Mouse (Mus musculus) embryo, embryonic 11.5 days (tissue): ENCODE measurements around the gene Wapl.

Experiments
- DNase-seq: peaks from one replicate; pipeline ENCODE4 v3.0.0-alpha.2; 2012; ENCODE audit warnings: low read depth, low spot score

Gene Wapl

DNA sequence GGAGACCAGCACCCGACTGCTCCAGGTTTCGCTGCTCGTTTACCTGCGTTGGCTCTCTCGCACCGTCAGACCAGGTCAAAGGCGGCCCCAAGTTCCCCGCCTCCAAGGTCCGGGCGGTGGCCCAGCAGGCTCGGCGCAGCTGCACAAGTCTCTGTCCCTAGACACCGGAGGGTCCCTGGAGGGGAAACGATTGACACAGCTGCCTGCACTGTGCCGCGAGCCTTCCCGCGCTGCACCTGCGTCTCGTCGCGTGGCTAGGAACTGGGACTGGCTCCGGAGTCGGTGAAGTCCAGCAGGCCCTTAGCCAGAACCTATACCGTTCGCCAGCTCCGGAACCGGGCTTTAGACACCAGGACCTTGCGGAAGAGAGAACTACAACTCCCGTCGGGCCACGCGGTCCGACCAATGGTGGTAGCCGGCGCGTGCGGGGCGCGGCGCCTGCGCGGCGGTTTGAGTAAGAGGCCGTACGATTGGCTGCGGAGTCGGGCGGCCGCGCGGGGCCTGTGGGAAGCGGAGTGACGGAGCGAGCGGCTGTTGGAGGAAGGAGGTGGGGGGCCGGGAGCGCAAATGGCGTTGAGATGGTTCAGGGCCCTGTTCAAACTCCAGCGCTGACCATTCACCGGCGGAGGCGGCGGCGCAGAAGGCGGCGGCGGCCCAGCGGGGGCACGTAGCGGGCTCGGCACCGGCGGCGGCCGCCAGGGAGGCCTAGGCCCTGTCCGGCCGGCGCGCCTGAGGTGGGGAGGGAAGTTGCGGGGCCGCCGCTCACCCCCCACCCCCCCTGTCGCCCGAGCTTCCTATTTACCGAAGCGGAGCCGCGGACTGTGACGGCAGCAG is at the start of gene Wapl:
TSS of gene Wapl (plus strand) at position 534 of the 834 bp plus-strand sequence.
- DNase-seq = peak; percentile 91

DNA sequence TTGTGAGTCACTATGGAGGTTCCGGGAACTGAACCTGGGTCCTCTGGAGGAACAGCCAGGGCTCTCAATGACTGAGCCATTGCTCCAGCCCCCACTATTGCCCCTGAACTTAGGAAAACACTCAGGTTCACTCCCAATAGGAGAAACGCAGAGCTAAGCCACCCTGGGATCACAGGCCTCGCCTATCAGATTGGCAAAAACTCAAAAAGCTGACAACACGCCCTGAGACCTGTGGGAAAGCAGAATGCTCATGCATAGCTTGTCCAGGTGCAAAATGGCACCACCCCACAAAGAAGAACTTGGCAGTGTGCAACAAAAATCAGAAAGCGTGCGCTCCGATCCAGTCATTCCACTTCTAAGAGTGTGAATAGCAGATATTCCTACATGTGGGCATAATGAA is 46.9 kb upstream of the Wapl start:
- DNase-seq = no peak

DNA sequence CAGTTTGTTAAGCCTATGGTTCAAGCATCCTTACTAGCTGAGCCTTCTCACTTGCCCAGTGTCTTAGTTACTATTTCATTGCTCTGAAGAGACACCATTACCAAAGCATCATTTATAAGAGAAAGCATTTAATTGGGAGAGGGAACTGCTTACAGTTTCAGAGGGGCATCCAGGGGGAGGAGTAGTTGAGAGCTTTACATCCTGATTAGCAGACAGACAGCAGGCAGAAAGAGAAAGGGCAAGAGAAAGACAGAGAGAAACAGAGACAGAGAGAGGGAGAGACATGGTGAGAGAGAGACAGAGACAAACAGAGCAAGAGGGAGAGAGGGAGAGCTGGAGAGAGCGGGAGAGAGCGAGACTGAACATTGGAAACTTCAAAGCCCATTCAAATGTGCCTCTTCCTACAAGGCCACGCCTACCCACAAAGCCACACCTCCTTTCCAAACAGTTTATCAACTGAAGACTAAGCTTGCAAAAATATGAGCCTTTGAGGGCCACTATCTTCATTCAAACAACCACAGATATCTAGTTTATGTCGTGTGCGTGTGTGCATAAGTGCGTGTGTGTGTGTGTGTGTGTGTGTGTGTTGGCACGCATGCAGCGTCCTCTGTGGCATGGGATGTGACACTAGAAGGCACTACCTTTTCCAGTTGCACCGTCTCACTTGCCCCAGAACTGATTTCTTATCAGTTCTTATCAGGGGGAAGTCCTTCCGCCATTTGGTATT is 40.8 kb upstream of the Wapl start:
- DNase-seq = no peak

DNA sequence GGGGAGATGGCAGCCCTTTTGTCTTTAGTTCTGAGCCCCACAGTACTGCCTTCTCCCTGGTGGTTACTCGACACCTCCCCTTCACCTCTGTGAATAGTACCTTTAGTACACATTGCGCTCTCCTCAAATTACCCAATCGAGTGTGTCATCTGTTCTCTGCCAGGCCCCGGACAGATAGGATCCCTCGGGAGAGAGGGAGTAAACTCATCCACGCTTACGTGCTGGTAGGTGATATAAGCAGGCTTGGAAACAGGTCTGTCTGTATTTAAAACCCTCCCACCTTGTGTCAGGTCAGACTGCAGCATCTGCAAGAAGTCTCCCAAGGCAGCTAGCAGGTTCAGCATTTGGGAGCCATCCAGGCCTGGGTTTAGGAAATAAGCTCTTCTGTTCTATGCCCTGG is 38.5 kb upstream of the Wapl start:
- no peak for DNase-seq

DNA sequence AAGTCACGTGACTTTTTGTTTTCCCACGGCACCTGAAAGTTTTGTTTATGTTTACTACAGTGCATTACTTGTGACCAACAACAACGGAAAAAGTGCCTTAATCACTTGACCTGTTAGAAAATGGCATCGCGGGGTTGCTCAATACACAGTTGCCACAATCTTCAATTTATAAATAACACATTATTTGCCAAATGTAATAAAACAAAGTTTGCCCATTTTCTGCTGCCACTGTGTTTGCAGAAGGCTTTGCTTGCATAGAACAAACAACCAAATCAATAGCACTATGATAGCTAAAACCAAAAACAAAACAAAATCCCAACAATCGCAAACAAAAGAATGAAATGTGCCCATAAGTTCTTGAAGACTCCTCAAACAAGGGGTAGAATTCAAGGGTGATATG is 38.0 kb upstream of the Wapl start:
- DNase-seq = no peak

DNA sequence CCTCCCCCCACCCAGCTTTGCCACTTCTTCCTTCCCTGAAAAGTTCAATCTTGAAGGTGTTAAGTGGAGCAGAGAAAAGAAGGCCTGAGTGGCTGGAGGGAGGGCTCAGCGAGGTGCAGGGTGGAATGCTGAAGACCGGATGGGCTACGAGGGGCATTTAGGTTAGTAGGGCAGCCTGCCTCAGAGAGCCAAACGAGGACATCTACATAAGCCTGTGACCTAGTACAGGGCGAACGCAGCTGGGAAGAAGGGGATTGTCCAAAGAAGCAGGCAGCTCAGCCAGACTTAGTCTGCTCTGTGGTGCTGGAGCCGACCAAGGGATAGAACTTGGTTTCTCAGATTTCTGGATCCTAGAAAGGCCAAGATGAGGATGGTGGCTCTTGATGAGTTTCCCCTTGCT is 29.6 kb upstream of the Wapl start:
- DNase-seq = no peak

DNA sequence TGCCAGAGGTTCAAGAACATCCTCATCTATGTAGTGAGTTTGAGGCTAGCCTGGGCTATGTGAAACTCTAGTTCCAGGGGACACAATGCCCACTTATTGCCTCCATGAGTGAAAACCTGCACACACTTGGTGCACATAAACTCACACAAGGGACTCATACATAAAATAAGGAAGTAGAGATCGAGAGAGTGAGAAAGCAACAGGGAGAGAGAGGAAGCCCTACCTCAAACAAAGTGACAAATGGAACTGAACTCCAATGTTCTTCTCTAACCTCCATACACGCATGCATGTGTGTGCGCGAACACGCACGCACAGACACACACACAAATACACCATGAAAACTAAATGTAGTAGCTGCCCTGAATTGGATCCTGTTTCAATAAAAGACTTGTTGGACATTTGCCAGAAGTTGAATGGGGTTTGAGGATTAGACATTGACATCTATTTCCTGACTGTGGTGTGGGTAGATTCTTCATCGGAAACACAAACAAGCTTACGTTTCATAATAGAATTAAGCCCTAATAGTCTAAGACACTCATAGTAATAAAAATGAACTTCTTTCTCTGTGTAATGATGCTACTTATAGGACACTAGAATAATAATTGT is 25.8 kb upstream of the Wapl start:
- DNase-seq = no peak

DNA sequence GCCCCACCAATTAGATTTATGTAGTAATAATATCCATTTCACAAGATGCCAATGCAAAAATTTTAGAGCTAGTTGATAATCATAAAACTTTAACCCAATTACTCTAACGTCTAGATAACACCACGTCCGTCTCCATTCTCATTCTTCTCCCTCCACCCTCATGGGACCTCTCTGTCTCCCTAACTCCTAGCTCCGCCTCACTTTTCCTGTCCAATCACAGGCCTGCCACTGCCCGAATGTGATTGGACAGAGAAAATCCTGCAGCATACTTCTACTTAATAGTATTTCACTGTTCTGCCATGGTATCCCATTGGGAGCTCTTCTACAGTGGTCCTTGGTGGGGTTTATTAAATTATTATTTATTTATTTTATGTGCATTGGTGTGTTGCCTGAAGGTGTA is 16.6 kb upstream of the Wapl start:
- DNase-seq = no peak

DNA sequence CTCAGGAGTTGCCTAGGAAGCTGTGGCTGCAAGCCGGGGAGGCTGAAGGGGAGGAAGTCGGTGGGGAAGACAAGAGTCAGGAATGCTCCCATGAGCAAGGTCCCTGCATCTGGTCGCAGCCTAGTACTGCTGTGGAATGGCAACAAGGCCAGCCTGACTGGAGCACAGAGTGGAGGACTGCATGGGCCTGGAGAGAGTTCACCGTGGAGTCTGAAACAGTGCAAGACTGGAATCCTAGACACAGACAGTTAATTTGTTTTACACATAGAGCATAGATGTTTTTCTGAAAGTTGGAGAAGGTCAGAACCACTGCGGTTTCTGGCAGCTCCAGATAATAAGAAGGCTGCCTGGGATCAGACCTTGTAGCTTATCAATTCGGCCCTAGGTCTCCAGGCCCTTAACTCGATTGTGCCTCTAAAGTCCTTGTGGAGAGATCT is 13.4 kb upstream of the Wapl start:
- DNase-seq = no peak

DNA sequence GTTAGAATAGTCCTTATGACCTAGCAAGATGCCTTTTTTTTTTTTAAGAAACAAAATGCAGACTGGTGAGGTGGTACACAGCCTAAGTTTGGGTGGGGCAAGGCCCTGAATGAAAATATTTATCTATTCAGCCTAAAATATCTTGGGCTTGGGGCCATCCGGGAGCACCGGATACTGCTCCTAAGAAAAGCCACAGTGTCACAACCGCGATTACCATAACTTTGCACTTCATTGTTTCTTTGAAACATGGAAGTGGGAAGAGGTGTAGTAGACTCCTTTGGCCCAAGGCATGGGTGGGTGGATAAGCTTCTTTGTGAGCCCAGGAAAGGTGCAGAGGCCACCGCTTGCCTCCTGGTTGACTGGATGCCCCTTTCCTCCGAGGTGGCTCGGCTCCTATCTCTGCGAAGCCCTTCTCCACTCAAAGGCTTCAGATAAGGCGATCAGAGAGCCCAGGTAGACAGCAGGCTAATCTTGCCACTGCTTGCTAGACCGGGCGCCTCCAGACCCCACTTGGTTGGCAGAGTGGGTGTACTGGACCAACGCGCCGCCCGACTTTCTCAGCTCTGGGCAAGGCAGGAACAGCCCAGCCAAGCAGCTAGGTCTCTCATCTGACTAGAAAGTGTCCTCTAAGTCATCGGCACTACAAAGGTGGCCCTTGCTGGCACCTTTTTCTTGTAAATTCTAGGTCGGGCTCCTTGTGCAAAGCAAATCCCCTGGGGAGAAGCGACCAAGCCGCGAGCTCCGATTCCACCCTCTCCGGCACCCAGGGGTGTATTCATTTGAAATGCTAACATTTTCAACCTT is 12.7 kb upstream of the Wapl start:
- DNase-seq = no peak

DNA sequence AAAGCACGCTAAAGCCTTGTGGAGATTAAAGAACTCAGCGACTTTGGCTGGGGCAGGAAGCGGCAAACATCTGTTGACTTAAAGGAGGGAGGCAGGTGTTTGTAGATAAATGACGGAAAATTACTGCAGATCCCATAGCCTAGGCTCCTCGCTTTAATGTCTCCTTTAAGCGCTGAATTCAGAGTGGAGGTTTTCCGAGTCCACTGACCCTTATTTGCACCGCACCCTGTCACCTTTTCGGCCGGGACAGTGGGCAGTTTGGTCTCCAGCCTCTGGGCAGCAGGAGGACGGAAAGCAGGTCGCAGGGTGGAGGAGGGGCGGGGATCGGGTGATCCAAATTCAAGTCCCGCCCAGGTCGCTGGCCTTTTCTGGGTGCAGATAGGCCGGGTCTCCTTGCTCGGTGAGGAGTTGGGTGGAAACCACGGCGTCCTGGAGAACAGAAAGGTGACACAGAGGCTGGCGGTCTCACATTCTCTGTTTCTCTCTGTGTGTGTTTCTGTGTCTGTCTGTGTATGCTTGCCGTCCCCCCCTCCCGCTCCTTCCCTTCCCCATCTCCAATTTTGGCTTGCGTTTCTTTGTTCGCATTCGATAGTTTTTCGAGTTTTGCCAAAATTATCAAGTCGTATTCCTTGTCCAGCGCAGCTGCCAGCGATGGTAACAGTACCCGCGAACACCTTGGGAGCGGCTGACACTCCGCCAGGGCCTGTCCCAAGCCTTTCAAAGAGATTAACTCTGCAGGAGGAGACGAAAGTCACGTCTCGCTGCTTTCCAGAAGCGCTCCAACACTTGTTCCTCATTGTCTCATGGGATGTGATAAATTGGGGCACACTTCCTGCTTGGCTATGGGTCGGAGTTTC is 11.9 kb upstream of the Wapl start:
- DNase-seq = peak; percentile 39

DNA sequence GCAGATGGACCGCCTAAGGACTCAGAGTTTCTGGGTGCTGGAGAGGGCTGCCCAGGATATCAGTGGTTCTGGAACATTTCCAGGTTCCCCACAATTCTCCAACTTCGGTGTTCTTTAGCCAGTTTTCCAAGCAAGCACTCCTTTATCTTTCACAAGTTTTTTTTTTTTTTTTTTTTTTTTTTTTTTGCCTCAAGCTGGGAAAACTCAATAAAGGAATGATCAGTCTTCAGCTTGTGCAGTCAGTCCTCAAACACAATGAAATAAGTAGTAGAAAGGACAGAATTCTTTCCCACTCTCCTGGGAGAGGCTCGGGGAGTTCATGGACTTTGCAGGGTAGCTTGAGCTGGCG is 11.3 kb upstream of the Wapl start:
- DNase-seq = no peak

DNA sequence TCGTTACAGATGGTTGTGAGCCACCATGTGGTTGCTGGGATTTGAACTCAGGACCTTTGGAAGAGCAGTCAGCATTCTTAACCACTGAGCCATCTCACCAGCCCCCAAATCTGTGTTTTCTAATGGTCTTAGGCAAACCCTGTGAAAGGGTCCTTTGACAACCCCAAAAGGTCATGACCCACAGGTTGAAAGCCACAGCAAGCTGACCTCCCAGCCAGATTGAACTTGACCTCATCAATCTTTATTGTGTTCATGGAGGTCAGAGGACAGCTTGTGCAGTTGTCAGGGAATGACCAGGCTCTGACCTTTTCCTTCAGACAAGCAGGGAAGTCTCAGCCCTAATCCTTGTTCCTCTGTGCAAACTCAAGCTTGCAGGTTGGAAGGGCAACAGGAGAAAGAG is 10.3 kb upstream of the Wapl start:
- no peak for DNase-seq

DNA sequence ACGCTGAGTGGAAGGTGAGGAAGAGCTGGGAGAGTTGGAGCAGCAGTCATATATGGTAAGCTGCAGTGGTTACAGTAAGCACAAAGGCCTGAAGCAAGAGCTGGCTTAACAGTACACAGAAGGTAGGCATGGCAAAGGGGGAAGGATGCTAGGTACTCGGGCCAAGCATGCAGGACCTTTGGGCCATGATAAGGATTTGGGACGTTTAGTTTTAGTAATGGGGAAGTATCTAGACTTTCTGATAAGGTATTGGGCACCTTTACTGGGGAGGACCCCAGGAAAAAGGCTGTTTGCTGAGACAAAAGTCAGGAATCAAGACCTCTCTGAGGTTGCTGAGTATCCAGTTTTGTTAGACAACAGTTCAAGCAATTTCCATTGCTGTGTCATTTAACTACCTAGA is 4.6 kb upstream of the Wapl start:
- DNase-seq = no peak

DNA sequence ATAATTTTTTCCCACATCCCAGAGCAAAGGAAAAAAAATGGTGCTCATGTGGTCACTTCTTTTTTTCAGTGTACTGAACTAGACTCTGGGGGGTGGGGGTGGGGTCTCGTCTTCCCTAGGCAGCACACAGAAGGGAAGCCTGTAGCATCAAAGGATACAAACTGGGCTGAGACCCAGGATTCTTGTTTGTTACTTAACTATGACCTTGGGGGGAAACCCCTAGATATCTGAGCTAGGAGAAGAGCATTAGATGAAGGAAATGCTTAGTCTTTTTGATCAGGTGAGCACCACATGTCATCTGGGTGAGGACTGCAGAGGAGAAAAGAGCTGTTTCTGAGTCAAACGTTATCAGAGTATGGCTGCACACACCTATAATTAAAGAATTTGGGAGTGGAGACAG is 3.5 kb upstream of the Wapl start:
- DNase-seq = no peak

DNA sequence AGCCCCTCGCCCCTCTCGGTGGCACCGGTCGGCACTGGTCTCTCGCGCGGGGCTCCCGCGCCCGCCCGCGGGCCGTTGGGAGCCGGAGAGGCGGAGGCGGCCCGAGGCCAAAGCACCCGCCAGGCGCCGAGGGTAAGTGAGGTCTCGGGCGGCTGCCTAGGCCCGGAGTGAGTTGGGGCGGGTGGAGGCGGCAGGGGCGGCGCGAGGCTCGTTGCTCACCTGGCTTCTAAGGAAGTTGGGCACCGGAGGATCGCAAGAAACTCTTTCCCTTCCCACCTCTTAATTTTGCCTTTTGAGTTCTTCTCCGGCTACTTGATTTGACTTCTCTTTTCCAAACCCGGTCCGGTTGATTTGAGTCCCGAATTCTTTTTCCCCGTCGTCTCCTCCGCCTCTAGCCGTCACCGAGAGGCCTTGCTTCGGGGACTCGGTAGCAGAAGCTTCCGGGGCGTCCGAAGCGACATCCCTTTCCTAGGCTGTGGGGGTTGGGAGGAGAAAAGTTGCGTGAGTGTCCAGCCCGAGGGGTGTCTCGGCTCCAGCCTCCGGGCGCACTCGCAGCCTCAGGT is 582 bp downstream of the Wapl start:
- peak; percentile 27 for DNase-seq

DNA sequence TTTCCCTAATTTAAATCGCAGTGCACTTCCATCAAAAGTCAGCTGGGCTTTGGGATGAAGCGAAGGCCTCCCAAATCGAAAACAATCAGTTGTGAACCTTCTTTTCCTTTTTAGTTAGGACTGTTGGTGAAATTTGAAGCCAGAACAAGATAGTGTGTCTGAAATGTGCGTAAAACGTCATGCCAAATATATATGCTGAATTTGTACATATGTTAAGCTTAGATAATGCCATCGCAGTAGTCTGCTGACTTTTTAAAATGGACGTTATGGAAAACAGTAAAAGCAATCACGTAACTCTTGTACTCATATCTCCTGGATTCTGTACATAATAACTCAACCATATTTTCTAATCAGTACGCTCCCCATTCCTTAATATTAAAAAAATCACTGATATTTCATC is 1.2 kb downstream of the Wapl start:
- DNase-seq = no peak

DNA sequence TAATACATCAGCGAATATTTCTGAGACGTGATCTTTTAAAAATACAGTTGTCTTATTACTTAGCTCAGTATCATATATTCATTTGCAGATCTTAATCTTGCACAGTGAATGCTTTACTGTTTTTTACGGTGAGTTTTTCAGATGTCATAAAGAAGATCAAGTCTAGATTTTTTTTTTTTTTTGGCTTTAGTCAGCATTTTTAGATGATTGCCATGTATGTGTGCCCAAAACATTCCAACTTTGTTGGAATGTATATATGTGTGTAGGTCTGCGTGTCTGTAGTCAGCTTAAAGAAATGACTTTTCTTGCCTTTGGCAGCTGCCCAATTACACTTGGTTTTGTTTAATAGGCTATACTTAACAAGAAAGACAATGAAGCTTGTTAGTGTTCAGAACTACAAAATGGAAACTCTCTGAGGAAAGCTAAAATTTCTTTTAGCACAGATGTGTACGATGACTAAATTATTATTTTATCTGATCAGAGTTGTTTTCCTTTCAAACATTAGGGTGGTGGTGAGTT is 1.7 kb downstream of the Wapl start:
- DNase-seq = no peak

DNA sequence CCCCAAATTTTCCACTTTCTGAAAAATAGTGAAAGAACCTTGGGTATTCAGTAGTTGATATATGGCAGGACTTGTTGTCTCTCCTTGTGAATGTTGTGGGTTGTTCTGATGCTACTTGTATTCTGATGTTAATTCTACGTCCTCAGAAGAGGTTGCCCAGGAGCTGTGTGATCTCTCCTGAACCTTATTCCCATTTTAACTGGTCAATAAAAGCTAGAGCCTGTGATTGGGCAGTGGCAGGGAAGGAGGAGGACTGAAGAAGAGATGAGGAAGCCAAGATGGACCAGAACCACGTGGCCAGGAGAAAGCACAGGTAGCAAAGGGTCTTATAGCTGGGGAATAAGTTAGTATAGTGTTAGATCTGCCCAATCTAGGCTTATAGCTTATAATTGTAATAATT is 7.1 kb downstream of the Wapl start:
- no peak for DNase-seq

DNA sequence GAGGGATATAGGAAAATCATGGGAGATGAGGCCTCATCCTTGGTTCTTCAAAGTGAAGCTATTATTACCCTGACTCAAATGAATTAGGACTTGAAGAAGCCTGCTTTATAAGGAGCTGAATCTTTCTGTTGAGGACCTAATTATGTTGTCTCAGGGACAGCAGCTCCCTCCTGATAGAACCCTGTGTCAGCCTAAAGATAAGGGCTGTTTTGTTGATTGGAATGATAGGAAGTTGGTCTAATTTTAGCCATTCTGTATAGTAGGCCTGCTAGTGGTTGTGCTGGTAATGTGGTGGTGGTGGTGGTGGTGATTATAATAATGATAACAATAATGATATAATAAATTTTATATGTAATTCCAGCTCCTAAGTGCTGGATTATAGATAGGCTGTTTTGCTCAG is 11.3 kb downstream of the Wapl start:
- DNase-seq = no peak

DNA sequence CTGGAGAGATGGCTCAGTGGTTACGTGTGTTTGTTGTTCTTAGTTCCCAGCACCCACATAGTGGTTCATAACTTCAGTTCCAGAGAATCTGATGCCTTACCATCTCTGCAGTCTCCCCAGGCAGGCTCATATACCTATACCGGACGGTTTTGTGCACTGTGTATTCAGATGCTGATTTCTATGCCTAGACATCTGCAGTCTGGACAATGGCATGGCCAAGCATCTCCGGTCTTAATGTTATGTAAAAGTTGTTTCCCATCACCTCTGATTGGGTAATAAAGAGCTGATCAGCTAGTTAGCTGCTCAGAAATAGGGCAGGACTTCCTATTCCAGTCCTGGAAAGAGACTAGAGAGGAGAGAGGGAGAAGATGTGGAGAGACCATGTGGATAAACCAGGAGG is 20.2 kb downstream of the Wapl start:
- no peak for DNase-seq
